Mouse (Mus musculus) E14TG2a.4 (cell line): ENCODE data around the gene Dennd5b.

Experiments used
- CTCF ChIP-seq: conservative IDR thresholded peaks from 2 replicates; pipeline ENCODE4 v1.5.1; 2014; ENCODE audit warnings: low read length
- NANOG ChIP-seq: IDR thresholded peaks from 2 replicates; pipeline ENCODE4 v1.6.1; 2014; ENCODE audit warnings: borderline replicate concordance, low read length, mixed read lengths
- POU5F1 ChIP-seq: IDR thresholded peaks from 2 replicates; pipeline ENCODE4 v1.6.1; 2014; ENCODE audit warnings: low read length, borderline replicate concordance

- TF ChIP-seq CTCF (no peak), POU5F1 (no peak), NANOG (no peak)
These were observed 40.7 kb downstream of the Dennd5b start for GRCm38 (mm10) chr6:149060670-149061387.
